Mouse (Mus musculus): Measurements from ENCODE around the gene Hdac11.

DNA sequence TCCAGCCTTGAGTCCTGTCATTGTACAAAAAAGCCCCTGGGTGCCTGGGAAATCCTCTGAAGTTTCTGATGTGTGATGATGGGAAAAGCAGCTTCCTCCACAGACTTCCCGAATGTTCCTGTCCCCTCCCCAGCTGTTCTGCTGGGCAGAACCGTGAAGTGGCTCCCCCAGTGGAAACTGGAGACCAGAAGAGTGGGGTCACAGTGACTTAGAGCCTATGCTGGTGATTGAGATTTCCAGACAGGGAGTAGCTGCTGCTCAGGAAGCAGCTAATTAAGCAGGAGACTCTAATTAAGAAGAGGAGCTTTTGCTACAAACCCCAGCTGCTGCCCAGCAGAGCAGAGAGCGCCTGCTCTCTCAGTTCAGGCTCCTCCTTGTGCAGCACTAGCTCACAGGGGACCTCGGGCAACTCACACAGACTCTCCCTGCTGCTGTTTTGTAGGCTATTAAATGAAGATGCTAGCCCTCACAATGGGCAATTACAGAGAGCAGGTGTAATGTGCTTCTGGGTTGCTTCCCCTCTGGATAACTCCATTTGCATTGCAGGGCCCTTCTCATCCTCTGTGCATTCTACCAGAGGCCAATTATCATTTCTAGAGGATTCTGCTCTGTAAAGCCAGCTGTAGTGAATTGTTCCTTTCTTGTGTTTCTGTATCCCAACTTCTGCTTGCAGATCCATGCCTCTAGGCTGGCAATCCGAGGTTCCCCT is 9.9 kb upstream of the Hdac11 start:
- TF ChIP-seq POLR2A (IDR thresholded peaks at IDR 0.05; ENCODE audit: borderline replicate concordance, extremely low read depth, low read depth, low read length): no peak
- no peak for TF ChIP-seq CTCF (IDR thresholded peaks at IDR 0.05; ENCODE audit: insufficient read depth, low read length)
